Mouse (Mus musculus): Measurements from ENCODE around the gene Olfr694. TPM values are rescaled to one million over a fixed set of nuclear protein-coding genes. Genes with fewer than 3 reads are reported as not detected.
"Not testable (repeated sequence)": the region's sequence is repeated elsewhere in the genome, so short reads cannot be mapped to it uniquely, and the experiment has no call there.

Olfr694 gene
- not detected in 2 replicates for polyA plus RNA-seq (2015; fragmentation: Nextera tagmentation; extraction: Ambion mirVana)

DNA sequence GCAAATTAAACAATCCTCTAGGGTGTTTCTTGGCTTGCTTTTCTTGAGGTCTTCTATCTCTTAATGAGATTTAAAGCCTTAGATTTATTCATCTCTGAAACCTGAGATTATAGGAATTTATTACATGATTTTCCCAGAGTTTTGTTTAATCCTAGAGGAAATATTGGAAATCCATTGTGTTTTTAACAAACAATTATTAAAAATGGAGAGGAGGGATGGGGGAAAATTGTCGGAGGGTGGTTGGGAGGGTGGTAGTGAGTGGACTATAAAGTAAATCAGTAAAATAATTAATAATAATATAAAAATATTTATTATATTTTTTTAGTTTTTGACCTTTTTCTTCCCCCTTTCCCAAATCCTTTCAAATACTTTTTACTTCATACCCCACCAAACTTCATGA is at the start of gene Olfr694:
TSS of gene Olfr694 (minus strand) at position 101 of the 400 bp plus-strand sequence.
- no peaks in the 10 kb centered on the region for H3K36me3 ChIP-seq
- H3K4me2 ChIP-seq, result no peak within 1 kb of the TSS
- H3K9me3 ChIP-seq (replicated peaks), result no peaks in the 10 kb centered on the region
- H3K27me3 ChIP-seq, result no peaks in the 10 kb centered on the region
- WGBS, result 89% methylated on average over 1 of the region's 1 CpGs
- no peak for ATAC-seq (replicated peaks; ENCODE audit: low FRiP score)
- no peak within 1 kb of the TSS for H3K9ac ChIP-seq
- no peak within 1 kb of the TSS for H3K27ac ChIP-seq
- H3K4me3 ChIP-seq (replicated peaks), result no peak within 1 kb of the TSS
- H3K4me1 ChIP-seq, result no peaks in the 10 kb centered on the region

DNA sequence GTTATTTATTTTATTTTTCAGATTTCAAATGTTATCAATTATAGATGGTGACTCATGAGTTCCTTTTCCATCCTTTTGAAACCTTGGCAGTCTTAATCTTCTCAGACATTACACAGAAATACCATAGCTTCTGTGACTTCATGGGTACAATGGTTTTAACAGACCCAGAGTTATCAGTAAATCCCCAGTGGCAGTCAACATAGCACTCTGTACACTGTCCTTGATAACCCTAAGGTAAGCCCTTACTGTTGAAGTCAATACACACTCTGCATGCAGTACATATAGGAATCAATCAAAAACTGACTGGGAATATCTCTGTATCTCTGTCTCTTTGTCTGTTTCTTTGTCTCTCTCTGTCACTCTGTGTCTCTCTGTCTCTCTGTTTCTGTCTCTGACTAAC is 45.4 kb upstream of the Olfr694 start:
- Histone ChIP-seq H3K4me1 (no peaks in the 10 kb centered on the region), H3K27ac (no peak overlapping the region), H3K36me3 (no peaks in the 10 kb centered on the region), H3K9me3 (replicated peaks) (no peaks in the 10 kb centered on the region), H3K4me3 (replicated peaks) (no peak overlapping the region), H3K4me2 (no peak overlapping the region), H3K27me3 (no peaks in the 10 kb centered on the region), H3K9ac (no peak overlapping the region)
- no peak for ATAC-seq (replicated peaks; ENCODE audit: low FRiP score)

DNA sequence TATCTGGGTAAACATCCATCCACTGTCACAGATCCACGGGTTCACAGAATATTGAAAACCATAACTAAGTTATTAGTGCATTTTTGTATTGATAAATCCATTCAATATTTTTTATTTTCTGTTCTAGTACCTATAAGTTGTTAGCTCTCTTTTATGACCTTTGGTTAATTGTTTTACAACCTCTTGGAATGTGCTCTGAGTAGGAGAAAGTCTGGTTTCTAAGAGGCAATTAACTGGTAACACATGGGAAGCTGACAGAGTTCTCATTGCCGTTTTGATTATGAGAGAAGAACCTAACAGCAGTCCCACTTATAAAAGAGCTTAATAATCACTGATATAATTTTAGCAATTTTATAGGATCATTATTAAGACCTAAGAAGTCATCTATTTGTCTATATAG is 42.1 kb upstream of the Olfr694 start:
- Histone ChIP-seq H3K4me3 (replicated peaks) (no peak overlapping the region), H3K27me3 (no peaks in the 10 kb centered on the region), H3K36me3 (no peaks in the 10 kb centered on the region), H3K9ac (no peak overlapping the region), H3K4me2 (no peak overlapping the region), H3K4me1 (no peaks in the 10 kb centered on the region), H3K27ac (no peak overlapping the region), H3K9me3 (replicated peaks) (no peaks in the 10 kb centered on the region)
- WGBS, result 37% methylated on average over 2 of the region's 2 CpGs
- ATAC-seq (replicated peaks; ENCODE audit: low FRiP score), result no peak

DNA sequence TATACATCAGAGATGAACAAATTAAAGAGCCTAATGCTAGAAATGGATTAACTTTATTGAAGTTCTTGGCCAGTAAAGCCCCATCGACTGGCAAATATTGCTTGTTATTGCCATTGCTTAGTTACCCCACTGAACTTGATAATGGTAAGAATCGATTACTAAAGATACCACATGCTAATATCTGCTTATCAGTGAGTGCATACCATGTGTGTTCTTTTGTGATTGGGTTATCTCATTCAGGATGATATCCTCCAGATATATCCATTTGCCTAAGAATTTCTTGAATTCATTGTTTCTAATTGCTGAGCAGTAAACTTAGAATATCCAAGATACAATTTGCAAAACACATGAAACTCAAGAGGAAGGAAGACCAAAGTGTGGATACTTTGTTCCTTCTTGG is 34.0 kb upstream of the Olfr694 start:
- H3K9ac ChIP-seq; H3K4me2 ChIP-seq; H3K9me3 ChIP-seq (replicated peaks); ATAC-seq (replicated peaks; ENCODE audit: low FRiP score); H3K27me3 ChIP-seq; H3K27ac ChIP-seq; H3K36me3 ChIP-seq; H3K4me3 ChIP-seq (replicated peaks); H3K4me1 ChIP-seq: not testable (repeated sequence)
- 83% methylated on average over 2 of the region's 2 CpGs for WGBS

DNA sequence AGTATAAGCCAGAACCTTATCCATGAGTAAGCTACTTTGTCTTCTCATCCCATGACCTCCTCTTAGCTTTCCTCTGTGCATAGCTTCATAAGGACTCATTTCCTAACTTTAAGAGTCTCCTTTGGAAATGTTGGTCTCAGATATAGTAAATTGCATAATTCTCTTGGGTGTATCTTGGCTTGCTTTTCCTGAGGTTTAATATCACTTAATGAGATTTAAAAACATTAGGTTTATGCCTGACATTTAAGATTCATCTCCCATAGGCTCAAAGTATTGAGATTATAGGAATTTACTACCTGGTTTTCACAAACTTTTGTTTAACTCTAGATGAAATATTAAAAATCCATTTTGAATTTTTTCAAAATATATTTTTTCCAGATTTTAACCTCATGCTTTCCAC is 24.7 kb upstream of the Olfr694 start, which contains the start of gene Olfr695:
TSS of gene Olfr695 (minus strand) at position 101 of the 400 bp plus-strand sequence.
- ATAC-seq (replicated peaks; ENCODE audit: low FRiP score), result no peak
- no peaks in the 10 kb centered on the region for H3K36me3 ChIP-seq
- no peak within 1 kb of the TSS for H3K4me2 ChIP-seq
- no peaks in the 10 kb centered on the region for H3K4me1 ChIP-seq
- no peak within 1 kb of the TSS for H3K27ac ChIP-seq
- no peak within 1 kb of the TSS for H3K9ac ChIP-seq
- no peak within 1 kb of the TSS for H3K4me3 ChIP-seq (replicated peaks)
- H3K27me3 ChIP-seq, result no peaks in the 10 kb centered on the region
- no peaks in the 10 kb centered on the region for H3K9me3 ChIP-seq (replicated peaks)

DNA sequence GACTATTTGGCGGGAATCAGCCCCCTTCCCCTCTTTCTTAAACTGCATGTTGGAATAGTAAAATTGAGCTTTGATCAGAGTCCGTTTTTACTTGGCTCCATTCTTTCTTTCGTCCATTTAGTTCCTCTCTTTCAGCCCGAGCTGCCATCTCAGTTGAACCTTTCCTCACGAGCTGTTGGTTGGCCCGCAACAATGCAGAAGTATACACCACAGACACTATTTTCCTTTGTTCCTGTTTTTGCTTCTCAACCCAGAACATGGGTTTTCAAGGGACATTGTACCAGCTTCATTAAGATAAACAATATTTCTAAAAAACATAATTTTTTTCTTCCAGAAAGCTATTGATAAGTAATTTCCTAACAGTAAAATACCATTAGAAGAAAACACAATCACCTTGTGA is 19.8 kb upstream of the Olfr694 start:
- no peaks in the 10 kb centered on the region for H3K36me3 ChIP-seq
- H3K9ac ChIP-seq, result no peak overlapping the region
- H3K4me3 ChIP-seq (replicated peaks), result no peak overlapping the region
- H3K4me1 ChIP-seq, result no peaks in the 10 kb centered on the region
- H3K9me3 ChIP-seq (replicated peaks), result no peaks in the 10 kb centered on the region
- no peak overlapping the region for H3K27ac ChIP-seq
- no peak for ATAC-seq (replicated peaks; ENCODE audit: low FRiP score)
- 88% methylated on average over 6 of the region's 6 CpGs for WGBS
- H3K4me2 ChIP-seq, result no peak overlapping the region
- no peaks in the 10 kb centered on the region for H3K27me3 ChIP-seq

DNA sequence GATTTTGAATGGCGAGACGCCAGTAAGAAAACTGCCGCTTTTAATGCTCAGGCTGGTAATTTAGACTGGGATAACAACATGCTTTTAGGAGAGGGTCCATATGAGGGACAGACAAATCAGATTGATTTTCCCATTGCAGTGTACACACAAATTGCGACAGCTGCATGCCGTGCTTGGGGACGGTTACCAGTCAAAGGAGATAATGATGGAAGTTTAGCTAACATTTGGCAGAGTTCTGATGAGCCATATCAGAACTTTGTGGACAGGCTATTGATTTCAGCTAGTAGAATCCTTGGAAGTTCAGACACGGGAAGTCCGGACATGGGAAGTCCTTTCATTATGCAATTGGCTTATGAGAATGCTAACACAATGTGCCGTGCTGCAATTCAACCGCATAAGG is 16.1 kb upstream of the Olfr694 start:
- H3K4me2 ChIP-seq; H3K27me3 ChIP-seq; H3K4me3 ChIP-seq (replicated peaks); H3K27ac ChIP-seq; H3K4me1 ChIP-seq; ATAC-seq (replicated peaks; ENCODE audit: low FRiP score); H3K9ac ChIP-seq; H3K36me3 ChIP-seq; H3K9me3 ChIP-seq (replicated peaks): not testable (repeated sequence)
- WGBS, result 77% methylated on average over 10 of the region's 10 CpGs

DNA sequence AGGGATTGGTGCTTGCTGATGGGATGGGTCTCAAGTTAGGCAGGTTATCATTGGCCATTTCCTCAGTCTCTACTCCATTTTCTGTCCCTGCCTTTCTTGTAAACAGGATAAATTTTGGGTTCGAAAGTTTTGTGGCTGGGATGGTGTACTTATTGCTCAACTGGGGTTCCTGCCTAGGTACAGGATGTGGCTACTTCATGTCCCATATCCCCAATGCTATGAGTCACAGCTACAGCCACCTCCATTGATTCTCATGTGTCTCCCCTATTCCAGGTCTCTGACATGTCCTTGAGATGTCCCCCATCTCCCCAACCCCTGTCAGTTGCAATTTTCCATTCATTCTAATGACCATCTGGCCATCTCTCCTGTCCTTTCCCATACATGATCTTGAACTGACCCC is 5.3 kb upstream of the Olfr694 start:
- Histone ChIP-seq H3K9me3 (replicated peaks) (no peaks in the 10 kb centered on the region), H3K9ac (no peak overlapping the region), H3K4me2 (no peak overlapping the region), H3K4me3 (replicated peaks) (no peak overlapping the region), H3K36me3 (no peaks in the 10 kb centered on the region), H3K4me1 (no peaks in the 10 kb centered on the region), H3K27me3 (no peaks in the 10 kb centered on the region), H3K27ac (no peak overlapping the region)
- ATAC-seq (replicated peaks; ENCODE audit: low FRiP score), result no peak
- WGBS, result 94% methylated on average over 1 of the region's 1 CpGs

DNA sequence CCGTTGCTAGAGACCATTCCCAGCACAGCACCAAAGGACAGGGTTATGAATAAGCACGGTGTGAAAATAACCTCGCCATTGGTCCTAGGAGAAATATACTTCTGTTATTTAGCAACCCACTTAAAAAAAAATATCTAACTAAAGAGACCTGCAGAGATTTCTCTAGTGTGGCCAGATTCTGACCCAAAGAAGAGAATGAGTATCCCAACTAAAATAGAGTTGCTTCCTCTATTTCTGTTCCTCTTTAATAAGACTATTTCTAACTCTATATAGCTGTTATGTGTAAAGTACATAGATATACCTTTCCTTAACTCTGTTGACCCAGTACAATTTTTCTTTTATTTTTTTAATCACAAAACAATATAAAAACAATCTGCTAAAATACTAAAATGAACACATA is 1.4 kb upstream of the Olfr694 start:
- H3K9ac ChIP-seq, result no peak overlapping the region
- no peak overlapping the region for H3K4me3 ChIP-seq (replicated peaks)
- WGBS, result 88% methylated on average over 3 of the region's 3 CpGs
- no peaks in the 10 kb centered on the region for H3K4me1 ChIP-seq
- no peaks in the 10 kb centered on the region for H3K36me3 ChIP-seq
- H3K27me3 ChIP-seq, result no peaks in the 10 kb centered on the region
- no peak overlapping the region for H3K27ac ChIP-seq
- ATAC-seq (replicated peaks; ENCODE audit: low FRiP score), result no peak
- H3K9me3 ChIP-seq (replicated peaks), result no peaks in the 10 kb centered on the region
- H3K4me2 ChIP-seq, result no peak overlapping the region

DNA sequence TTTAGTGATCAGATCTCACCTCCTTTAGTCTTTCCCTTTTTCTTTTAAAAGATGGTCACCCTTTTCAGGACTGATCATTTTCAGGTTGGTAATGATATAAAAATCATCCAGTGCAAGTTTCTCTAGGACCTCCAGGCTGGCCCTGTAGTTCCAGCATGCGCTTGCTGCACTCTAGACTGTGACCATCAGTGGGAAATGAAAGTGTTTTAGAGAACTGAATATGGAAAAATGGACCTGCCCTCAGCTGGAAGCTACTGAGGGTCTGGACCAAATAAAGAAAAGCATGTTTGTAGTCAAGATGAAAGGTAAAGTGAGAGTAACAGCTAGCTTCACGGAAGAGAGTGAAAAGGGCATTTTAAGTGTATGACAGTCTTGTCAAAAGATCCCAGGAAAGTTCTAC is 6.2 kb downstream of the Olfr694 start:
- Histone ChIP-seq H3K4me2 (no peak overlapping the region), H3K27ac (no peak overlapping the region), H3K36me3 (no peaks in the 10 kb centered on the region), H3K27me3 (no peaks in the 10 kb centered on the region), H3K9me3 (replicated peaks) (no peaks in the 10 kb centered on the region), H3K9ac (no peak overlapping the region), H3K4me1 (no peaks in the 10 kb centered on the region), H3K4me3 (replicated peaks) (no peak overlapping the region)
- WGBS, result 90% methylated on average over 2 of the region's 2 CpGs
- ATAC-seq (replicated peaks; ENCODE audit: low FRiP score), result no peak

DNA sequence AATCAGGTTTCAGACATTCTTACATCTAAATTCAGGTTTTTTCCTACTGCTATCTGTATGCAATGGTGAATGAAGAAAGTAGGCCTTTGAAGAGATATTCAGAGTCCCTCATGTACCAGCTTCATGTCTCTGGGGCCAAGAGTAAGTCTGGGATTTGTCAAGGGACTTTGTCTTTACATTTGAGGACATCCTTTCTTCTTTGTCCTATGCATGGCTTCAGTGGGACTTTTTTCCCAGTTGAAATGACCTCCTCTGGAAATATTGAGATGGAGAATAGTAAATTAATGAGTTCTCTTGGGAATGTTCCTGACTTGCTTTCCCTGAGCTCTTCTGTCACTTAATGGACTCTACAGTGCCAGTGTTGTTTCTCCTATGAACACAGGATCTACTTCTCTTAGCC is 11.1 kb downstream of the Olfr694 start, which contains the start of gene Olfr693:
TSS of gene Olfr693 (minus strand) at position 101 of the 400 bp plus-strand sequence.
- ATAC-seq (replicated peaks; ENCODE audit: low FRiP score), result no peak
- H3K9ac ChIP-seq, result no peak within 1 kb of the TSS
- H3K27ac ChIP-seq, result no peak within 1 kb of the TSS
- H3K4me2 ChIP-seq, result no peak within 1 kb of the TSS
- no peaks in the 10 kb centered on the region for H3K4me1 ChIP-seq
- H3K27me3 ChIP-seq, result no peaks in the 10 kb centered on the region
- no peaks in the 10 kb centered on the region for H3K9me3 ChIP-seq (replicated peaks)
- H3K36me3 ChIP-seq, result no peaks in the 10 kb centered on the region
- no peak within 1 kb of the TSS for H3K4me3 ChIP-seq (replicated peaks)

DNA sequence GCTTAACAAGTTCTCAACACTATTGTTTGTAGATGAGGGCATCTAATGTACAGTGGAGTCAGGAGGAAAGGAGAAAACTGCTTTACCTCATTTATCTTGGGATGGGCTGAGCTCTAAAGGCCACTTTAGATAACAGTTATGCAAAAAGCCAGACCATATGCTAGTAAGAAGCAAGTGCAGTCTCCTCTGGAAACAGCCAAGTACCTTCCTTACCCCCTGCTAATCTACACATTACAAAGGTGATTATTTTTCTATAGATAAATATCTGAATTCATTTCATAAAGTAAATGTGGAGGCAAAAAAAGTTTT is 39.3 kb downstream of the Olfr694 start:
- Histone ChIP-seq H3K9ac (no peak overlapping the region), H3K4me3 (replicated peaks) (no peak overlapping the region), H3K4me1 (no peaks in the 10 kb centered on the region), H3K27me3 (no peaks in the 10 kb centered on the region), H3K9me3 (replicated peaks) (no peaks in the 10 kb centered on the region), H3K36me3 (no peaks in the 10 kb centered on the region), H3K27ac (no peak overlapping the region), H3K4me2 (no peak overlapping the region)
- no peak for ATAC-seq (replicated peaks; ENCODE audit: low FRiP score)

DNA sequence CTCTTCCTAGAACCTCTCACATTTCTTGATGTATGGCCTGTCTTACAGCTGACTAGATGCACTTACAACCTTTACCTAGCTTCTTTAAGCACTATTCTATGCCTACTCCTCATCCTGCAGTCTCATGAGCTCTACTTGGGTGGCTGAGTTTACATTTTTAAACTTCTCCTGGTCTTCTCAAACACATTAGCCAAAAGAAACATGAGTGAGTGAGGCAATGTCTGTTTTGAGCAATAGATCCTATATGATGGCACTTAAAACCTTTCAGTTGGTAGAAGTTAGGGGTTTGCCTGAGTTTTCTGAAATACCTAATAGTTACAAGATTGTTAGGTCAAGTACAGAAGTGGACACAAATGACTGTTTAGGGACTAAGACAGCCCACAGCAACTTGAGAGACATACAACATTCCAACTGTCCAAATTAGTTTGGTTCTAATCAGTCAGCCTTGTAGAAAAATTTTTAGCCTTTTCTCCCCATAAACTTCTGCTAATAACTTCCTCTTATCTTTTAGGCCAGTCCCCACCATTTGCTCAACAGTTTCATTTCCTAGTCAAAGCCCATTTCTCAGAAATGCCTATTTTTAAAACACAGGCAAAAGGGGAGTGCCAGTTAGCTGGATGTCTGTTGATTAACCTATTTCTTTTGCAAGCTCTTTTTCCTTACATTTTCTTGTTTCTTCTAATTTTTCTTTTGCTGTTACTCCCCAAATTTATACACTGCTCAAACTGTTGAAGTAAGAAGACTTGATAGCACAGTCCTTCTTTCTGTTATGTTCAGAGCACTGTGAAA is 39.9 kb downstream of the Olfr694 start:
- no peak for ATAC-seq (replicated peaks; ENCODE audit: low FRiP score)
- no peaks in the 10 kb centered on the region for H3K27me3 ChIP-seq
- no peaks in the 10 kb centered on the region for H3K4me1 ChIP-seq
- no peaks in the 10 kb centered on the region for H3K36me3 ChIP-seq
- H3K9ac ChIP-seq, result no peak overlapping the region
- no peak overlapping the region for H3K27ac ChIP-seq
- no peak overlapping the region for H3K4me2 ChIP-seq
- H3K9me3 ChIP-seq (replicated peaks), result no peaks in the 10 kb centered on the region
- H3K4me3 ChIP-seq (replicated peaks), result no peak overlapping the region
